Mouse (Mus musculus) activated CD4-positive, CD25-positive, alpha-beta regulatory T cell, adult 9 weeks (primary cell): ENCODE measurements around the gene Cyp27b1. TPM values are rescaled to one million over a fixed set of nuclear protein-coding genes. Genes with fewer than 3 reads are reported as not detected.

Experiments
- polyA plus RNA-seq: library from polyadenylated mRNA; unstranded; fragments of 100-300 nt; shearing (Covaris generic); gene quantifications from one replicate; pipeline ENCODE4 v1.2.1, GENCODE M21; 2017

The Cyp27b1 gene
- 0.17 TPM for polyA plus RNA-seq

GRCm38 (mm10) chr10:127047954-127048353, at the start of gene Cyp27b1:
Cyp27b1 (plus strand) TSS chr10:127048250.

DNA sequence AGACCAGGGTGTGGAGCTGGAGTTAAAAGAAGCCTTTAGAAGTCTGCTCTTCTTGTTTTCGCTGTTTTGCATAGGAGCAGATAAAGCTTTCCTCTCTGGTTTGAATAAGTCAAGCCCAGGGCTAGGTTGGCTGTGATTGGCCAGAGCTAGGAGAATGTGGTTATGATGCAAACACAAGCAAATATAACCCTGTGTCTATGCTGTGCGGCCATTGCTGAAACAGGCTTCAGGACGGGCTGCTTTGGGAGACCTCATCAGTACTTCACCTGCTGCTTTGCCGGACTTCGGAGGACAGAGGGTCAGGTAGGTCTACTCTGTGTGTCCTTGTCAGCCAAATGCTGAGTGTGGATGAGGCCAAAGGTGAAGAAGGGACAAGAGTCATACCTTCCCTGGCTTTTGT, 47.5 kb upstream of the Cyp27b1 start, which contains the start of gene Avil:
Avil (plus strand) TSS at position 181 of the 400 bp plus-strand sequence.

DNA sequence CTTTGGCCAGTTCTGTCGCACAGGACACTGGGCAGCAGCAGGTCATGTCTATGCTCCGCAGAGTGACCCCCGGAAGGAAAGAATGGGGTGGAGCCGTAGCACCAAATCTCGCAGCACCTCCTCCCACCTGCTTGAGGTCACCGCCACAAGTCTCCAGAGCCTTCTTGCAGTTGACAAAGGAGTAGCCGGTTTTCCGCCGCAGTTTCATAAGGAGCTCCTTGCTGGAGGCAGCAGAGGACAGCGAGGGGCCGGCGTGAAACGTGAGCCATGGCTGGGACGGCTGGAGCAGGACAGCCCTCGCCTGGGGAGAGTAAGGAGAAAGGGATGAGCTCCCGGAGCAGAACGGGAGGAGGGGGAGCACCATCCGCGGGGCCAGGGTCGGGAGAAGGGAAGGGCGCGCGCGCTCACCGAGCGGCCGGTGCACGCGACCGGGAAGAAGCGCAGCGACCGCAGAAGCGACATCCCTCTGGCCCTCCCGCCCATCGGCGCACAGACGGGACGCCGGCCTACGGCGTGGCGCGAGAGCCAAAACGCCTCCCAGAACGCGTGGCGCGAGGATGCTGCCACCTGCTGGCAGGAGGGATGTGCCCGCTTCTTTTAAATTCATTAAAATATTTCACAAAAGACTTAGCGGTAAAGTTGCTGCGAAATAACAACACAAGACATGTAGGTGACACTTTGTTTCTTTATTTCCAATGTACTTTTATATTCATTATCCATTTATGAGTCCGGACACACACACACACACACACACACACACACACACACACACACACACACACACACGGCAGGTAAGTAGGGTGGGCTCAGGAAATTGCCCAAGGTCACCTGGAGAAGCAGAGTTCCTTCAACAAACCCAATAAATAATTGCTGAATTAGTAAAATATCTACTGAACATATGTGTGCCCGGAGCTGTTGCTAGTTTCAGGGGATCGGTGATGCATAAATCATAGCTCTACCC, 17.4 kb upstream of the Cyp27b1 start, which contains the start of gene Tsfm:
Tsfm (minus strand) TSS at position 505 of the 961 bp plus-strand sequence.

GRCm38 (mm10) chr10:127041274-127041766, 6.7 kb upstream of the Cyp27b1 start, which contains the start of the genes Mettl1 and Eef1akmt3:
Mettl1 (plus strand) TSS chr10:127041414.
Eef1akmt3 (minus strand) TSS chr10:127041513.

DNA sequence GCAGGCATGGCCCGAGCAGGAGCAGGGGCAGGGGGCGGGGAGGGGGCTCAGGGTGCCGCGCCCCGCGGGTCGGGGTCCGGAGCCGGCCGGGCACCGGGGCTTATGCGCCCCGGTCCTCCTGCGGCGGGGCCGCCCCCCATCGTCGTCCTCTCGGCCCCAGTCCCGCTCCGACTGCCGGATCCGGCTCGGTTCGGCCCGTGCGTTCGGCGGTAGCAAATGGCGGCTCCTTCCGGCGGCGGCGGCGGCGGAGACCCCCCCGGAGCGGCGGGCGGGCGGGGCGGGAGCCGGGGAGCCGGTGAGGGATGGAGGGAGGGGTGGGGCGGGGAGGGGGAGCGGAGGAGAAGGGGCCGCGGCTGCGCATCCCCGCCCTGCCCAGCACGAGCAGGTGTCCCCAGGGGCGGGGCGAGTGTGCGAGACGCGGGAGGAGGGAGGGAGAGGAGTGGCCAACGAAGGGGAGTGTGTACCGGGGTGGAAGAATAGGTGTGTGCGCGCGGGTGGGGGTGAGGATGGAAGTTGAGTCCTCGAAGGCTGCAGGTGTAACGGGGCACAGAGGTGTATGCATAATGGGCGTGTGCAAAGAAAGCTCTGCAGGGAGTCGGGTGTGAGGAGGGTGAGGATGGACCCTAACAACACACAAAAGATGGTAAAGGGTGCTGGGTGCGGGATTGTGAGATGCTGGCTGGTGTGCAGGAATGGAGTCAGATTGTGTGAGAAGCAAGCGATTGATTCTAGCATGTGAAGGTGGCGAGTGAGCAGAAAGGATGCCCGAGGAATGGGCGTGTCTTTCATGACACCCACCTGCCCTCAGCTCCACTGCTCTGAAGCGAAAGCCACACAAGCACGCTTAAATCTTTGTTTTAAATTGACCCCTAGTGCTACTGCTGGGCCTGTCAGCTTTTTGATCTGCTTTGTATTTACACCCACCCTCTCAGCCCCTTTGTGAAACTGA, 12.2 kb downstream of the Cyp27b1 start, which contains the start of gene March9:
March9 (minus strand) TSS at position 217 of the 949 bp plus-strand sequence.

GRCm38 (mm10) chr10:127063239-127063872, 15.3 kb downstream of the Cyp27b1 start, which contains the start of gene Cdk4:
Cdk4 (plus strand) TSS chr10:127063534.

GRCm38 (mm10) chr10:127070190-127071121, 22.4 kb downstream of the Cyp27b1 start, which contains the start of gene Tspan31:
Tspan31 (minus strand) TSS chr10:127070264.

DNA sequence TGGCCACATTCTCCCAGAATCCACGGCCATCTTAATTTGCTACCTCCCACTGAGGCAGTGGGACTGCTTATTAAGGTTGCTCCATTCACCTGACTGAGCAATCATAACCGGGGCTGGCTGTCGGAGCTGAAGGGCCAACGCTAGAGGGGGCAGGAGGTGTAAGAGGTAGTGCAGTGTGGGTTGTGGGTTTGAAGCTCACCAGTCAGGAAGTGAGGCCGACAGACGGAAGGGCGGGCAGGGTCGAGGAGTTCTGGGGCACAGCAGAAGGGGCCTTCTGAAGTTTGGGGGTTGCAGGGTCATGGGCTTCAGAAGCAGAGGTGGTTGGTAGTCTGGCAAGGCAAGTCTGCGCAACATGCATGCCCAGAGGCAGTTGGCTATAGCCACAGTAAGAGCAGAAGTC, 27.0 kb downstream of the Cyp27b1 start, which contains the start of gene Agap2:
Agap2 (plus strand) TSS at position 205 of the 400 bp plus-strand sequence.

Other genes starting within 250 kb of the Cyp27b1 start
- 10.5 TPM for gene Atp23, start 146.9 kb upstream of the Cyp27b1 start, polyA plus RNA-seq
- gene Ctdsp2, start 69.5 kb upstream of the Cyp27b1 start, polyA plus RNA-seq: 16.0 TPM
- gene Avil, start 47.5 kb upstream of the Cyp27b1 start, polyA plus RNA-seq: 0.15 TPM
- 46.6 TPM for gene Tsfm, start 17.4 kb upstream of the Cyp27b1 start, polyA plus RNA-seq
- gene Mettl1, start 6.8 kb upstream of the Cyp27b1 start, polyA plus RNA-seq: 22.3 TPM
- 0.17 TPM for gene Eef1akmt3, start 6.7 kb upstream of the Cyp27b1 start, polyA plus RNA-seq
- 0.23 TPM for gene March9, start 11.9 kb downstream of the Cyp27b1 start, polyA plus RNA-seq
- gene Cdk4, start 15.3 kb downstream of the Cyp27b1 start, polyA plus RNA-seq: 367 TPM
- gene Tspan31, start 22.0 kb downstream of the Cyp27b1 start, polyA plus RNA-seq: 116 TPM
- 30.6 TPM for gene Agap2, start 27.0 kb downstream of the Cyp27b1 start, polyA plus RNA-seq
- gene Os9, start 72.9 kb downstream of the Cyp27b1 start, polyA plus RNA-seq: 200 TPM
- 589 TPM for gene B4galnt1, start 117.0 kb downstream of the Cyp27b1 start, polyA plus RNA-seq
- gene Slc26a10, start 132.4 kb downstream of the Cyp27b1 start, polyA plus RNA-seq: 6.3 TPM
- 0.40 TPM for gene Arhgef25, start 141.8 kb downstream of the Cyp27b1 start, polyA plus RNA-seq
- gene Dtx3, start 147.5 kb downstream of the Cyp27b1 start, polyA plus RNA-seq: 130 TPM
- gene Pip4k2c, start 163.3 kb downstream of the Cyp27b1 start, polyA plus RNA-seq: 44.1 TPM
- gene Kif5a, start 215.1 kb downstream of the Cyp27b1 start, polyA plus RNA-seq: 0.33 TPM
- 118 TPM for gene Dctn2, start 218.1 kb downstream of the Cyp27b1 start, polyA plus RNA-seq
- 9.3 TPM for gene Mbd6, start 240.8 kb downstream of the Cyp27b1 start, polyA plus RNA-seq